Mouse (Mus musculus) cerebellum, adult (tissue): ENCODE results near the gene Olfr1396.
"Not testable (repeated sequence)": the region's sequence is repeated elsewhere in the genome, so short reads cannot be mapped to it uniquely, and the experiment has no call there.

Source experiments
- ATAC-seq: cut with Nextera tagmentation; 2 replicates; pipeline ENCODE4 v1.9.2; 2017; ENCODE audit warnings: mild to moderate bottlenecking, moderate library complexity, mixed read lengths; ENCODE audit not compliant: insufficient number of reproducible peaks, low FRiP score, low TSS enrichment

The Olfr1396 gene

DNA sequence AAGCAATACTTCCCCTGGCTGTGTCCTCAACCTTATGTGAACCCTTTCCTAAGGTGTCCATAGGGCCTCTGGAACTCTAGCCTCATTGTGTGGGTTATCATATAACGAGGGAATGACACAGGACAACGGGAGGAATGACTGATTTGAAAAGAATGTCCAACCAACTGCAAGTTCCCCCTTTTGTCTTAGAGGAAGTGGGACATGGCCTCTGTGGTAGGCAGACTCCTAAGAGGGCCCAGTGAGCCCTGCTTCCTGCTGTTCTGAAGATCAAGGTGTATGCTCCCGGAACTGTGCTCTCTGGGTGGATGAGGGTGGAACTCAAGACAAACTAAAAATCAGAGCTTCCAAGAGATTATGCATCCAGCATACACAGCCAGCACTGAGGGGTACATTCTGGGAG, 54.6 kb downstream of the Olfr1396 start:
- not testable (repeated sequence) for ATAC-seq
